Mouse (Mus musculus): ENCODE results near the gene Adamts13. TPM values are rescaled to one million over a fixed set of nuclear protein-coding genes. Genes with fewer than 3 reads are reported as not detected.
A peak's percentile ranks its signal among the peaks of the same experiment; 100 is the strongest.

Gene Adamts13
- total RNA-seq (2012; rRNA removed) (0.13 and 0.17 TPM in 2 replicates), total RNA-seq (2014; rRNA removed) (not detected in 2 replicates), polyA plus RNA-seq (2012; ENCODE audit: insufficient read length, low read depth) (0.17 TPM in 1 of 2 replicates, not detected in the other)

DNA sequence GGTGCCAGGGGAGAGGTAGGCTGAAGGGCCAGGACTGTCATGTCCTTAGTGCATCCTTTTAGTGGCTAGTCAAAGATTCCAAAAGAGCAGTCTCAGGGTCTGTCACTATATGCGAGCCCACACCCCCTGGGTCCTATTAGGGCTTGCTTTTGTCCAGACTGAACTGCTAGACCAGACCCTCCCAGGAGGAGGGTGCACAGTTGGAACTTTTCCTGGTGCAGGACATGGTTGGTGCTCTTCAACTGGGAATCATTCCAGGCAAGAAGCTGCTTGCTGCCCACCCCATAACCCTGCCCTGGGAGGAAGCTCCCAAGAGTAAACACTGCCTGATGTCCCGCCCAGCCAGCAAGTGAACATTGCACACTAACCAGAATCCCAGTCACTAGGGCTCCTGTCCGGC, at the start of gene Adamts13:
TSS of gene Adamts13 (plus strand) at position 301 of the 400 bp plus-strand sequence.
- Histone ChIP-seq H3K79me2 (replicated peaks; ENCODE audit: control insufficient read depth, extremely low read depth, insufficient read depth, poor library complexity, severe bottlenecking) (no peaks in the 10 kb centered on the region), H3K27me3 (replicated peaks) (peaks cover 6% of the 10 kb centered on the region)
- DNase-seq (ENCODE audit: extremely low read depth) = no peak

DNA sequence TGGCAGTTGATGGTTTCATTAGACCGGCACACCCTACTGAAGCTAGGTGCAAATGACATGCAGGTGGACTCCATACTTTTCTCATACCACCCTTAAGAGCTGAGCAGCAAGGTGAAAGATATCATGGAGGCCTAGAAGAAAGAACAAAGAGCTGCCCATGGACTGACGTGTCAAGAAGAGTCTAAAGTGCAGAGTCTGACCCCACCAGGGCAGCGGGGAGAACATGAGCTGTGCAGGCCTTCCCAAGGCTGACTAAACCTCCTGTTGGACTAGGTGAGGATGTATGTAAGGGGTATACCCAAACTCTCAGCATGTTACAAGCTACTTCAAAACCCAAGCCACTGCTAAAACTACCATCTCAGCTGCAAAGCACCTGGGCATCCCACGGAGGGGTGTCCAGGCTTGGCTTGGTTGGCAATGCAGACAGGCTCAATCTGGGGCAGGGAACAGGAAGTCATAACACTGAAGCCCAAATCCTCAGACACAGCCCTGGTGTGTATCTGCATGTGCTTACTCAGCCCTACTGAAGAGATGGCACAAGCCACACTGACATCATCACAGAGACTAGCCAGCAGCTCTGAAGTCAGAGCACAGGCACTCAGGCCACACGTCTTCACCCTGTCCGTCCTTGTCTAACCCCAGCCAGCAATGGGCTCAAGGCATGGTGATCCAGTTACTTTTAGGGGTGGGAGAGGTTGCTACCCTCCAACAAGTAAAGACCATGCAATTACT, 45.3 kb upstream of the Adamts13 start:
- no peak for TF ChIP-seq ZNF384 (IDR thresholded peaks at IDR 0.05; ENCODE audit: low read depth, low read length)
- no peak for TF ChIP-seq POLR2A (IDR thresholded peaks at IDR 0.05; ENCODE audit: low read depth, low read length)
- TF ChIP-seq CHD1 (IDR thresholded peaks at IDR 0.05; ENCODE audit: low read depth, low read length) = no peak
- TF ChIP-seq SMC3 (IDR thresholded peaks at IDR 0.05; ENCODE audit: low read depth, low read length) = no peak
- no peak for TF ChIP-seq JUND (conservative IDR thresholded peaks at IDR 0.05; ENCODE audit: low read depth, low read length)
- TF ChIP-seq ZKSCAN1 (IDR thresholded peaks at IDR 0.05; ENCODE audit: borderline replicate concordance, low read depth, low read length) = no peak
- TF ChIP-seq UBTF (IDR thresholded peaks at IDR 0.05; ENCODE audit: low read depth, low read length) = no peak
- TF ChIP-seq ETS1 (conservative IDR thresholded peaks at IDR 0.05; ENCODE audit: low read depth, low read length) = no peak
- TF ChIP-seq MAZ (IDR thresholded peaks at IDR 0.05; ENCODE audit: low read depth, low read length) = no peak
- Histone ChIP-seq H3K9ac (ENCODE audit: insufficient read depth, low read depth) (no peak overlapping the region), H3K4me3 (replicated peaks in 1 of 3; ENCODE audit: low read depth in 2 of 3, low read length in 2 of 3, poor library complexity in 1 of 3) (no peak overlapping the region), H3K27me3 (replicated peaks) (no peaks in the 10 kb centered on the region), H3K4me1 (ENCODE audit: control insufficient read depth in 1 of 2, insufficient read depth in 2 of 2) (peaks cover 12 to 42% of the 10 kb centered on the region in 2 experiments), H3K79me2 (replicated peaks; ENCODE audit: control insufficient read depth, extremely low read depth, insufficient read depth, poor library complexity, severe bottlenecking) (peaks cover 65% of the 10 kb centered on the region), H3K36me3 (replicated peaks in 1 of 2; ENCODE audit: control insufficient read depth in 1 of 2, insufficient read depth in 1 of 2, low read length in 1 of 2) (peaks cover 61 to 86% of the 10 kb centered on the region in 2 experiments), H3K27ac (ENCODE audit: insufficient read depth, low read depth) (no peak overlapping the region), H3K9me3 (replicated peaks; ENCODE audit: low read length) (no peaks in the 10 kb centered on the region), H3K4me2 (ENCODE audit: insufficient read depth, low read depth, poor library complexity, severe bottlenecking) (no peak overlapping the region)
- dilution Hi-C loops (cut with MboI; ENCODE audit: extremely low pct_ligation_motif_present, extremely low pct_unique_long_range_greater_than_20kb, low sequenced_read_pairs) (no loop called here), in situ Hi-C loops (cut with MboI; ENCODE audit: low pct_ligation_motif_present, low pct_unique_long_range_greater_than_20kb, low sequenced_read_pairs) (loop anchor here (5.0 kb wide), 1 partner anchor 94 kb away; no protein-coding TSS in a partner anchor)
- no peak for DNase-seq (ENCODE audit: extremely low read depth)

More for the DNA sequence above, at the start of gene Adamts13:
- Histone ChIP-seq H3K27ac (ENCODE audit: insufficient read depth, low read depth) (no peak within 1 kb of the TSS), H3K4me1 (ENCODE audit: control insufficient read depth in 1 of 2, insufficient read depth in 2 of 2) (peaks cover 11 to 30% of the 10 kb centered on the region in 2 experiments), H3K9ac (ENCODE audit: insufficient read depth, low read depth) (peak within 1 kb of the TSS; percentile 26; the same call in 1 of the 2 replicates), H3K36me3 (replicated peaks in 1 of 2; ENCODE audit: control insufficient read depth in 1 of 2, insufficient read depth in 1 of 2, low read length in 1 of 2) (no peaks in the 10 kb centered on the region), H3K9me3 (replicated peaks; ENCODE audit: low read length) (no peaks in the 10 kb centered on the region), H3K4me3 (replicated peaks in 1 of 3; ENCODE audit: low read depth in 2 of 3, low read length in 2 of 3, poor library complexity in 1 of 3) (peak within 1 kb of the TSS in 1 of 3 experiments; percentile 23), H3K4me2 (ENCODE audit: insufficient read depth, low read depth, poor library complexity, severe bottlenecking) (peak within 1 kb of the TSS; percentile 33; the same call in 1 of the 2 replicates)
- TF ChIP-seq IRF4 (IDR thresholded peaks at IDR 0.05; ENCODE audit: low read depth, low read length) (no peak), TCF12 (IDR thresholded peaks at IDR 0.05; ENCODE audit: low read depth, low read length) (no peak), HCFC1 (IDR thresholded peaks at IDR 0.05; ENCODE audit: low read depth, low read length) (no peak), USF1 (IDR thresholded peaks at IDR 0.05; ENCODE audit: low read depth, low read length) (no peak), ETS1 (conservative IDR thresholded peaks at IDR 0.05; ENCODE audit: low read depth, low read length) (no peak), SMC3 (IDR thresholded peaks at IDR 0.05; ENCODE audit: low read depth, low read length) (no peak), KAT2A (IDR thresholded peaks at IDR 0.05; ENCODE audit: insufficient replicate concordance, low read length) (no peak), USF2 (conservative IDR thresholded peaks at IDR 0.05; ENCODE audit: low read depth, low read length) (no peak), CHD1 (IDR thresholded peaks at IDR 0.05; ENCODE audit: low read depth, low read length) (no peak), PAX5 (IDR thresholded peaks at IDR 0.05; ENCODE audit: low read length) (no peak), POLR2A (IDR thresholded peaks at IDR 0.05; ENCODE audit: low read depth, low read length) (no peak), ZKSCAN1 (IDR thresholded peaks at IDR 0.05; ENCODE audit: borderline replicate concordance, low read depth, low read length) (no peak)
- dilution Hi-C loops (cut with MboI; ENCODE audit: extremely low pct_ligation_motif_present, extremely low pct_unique_long_range_greater_than_20kb, low sequenced_read_pairs) = no loop called here
- in situ Hi-C loops (cut with MboI; ENCODE audit: low pct_ligation_motif_present, low pct_unique_long_range_greater_than_20kb, low sequenced_read_pairs) = loop anchor here (5.0 kb wide), 1 partner anchor 34 kb away; the partner anchor contains the start of gene Cacfd1

All from CH12.LX (cell line).